Mouse (Mus musculus) stomach, adult 2 months (tissue): Measurements from ENCODE around the gene Taf1b. TPM values are rescaled to one million over a fixed set of nuclear protein-coding genes. Genes with fewer than 3 reads are reported as not detected.

Experiments used
- polyA plus RNA-seq: library from polyadenylated mRNA; depleted of rRNA; stranded (reverse); fragments of >200 nt; gene quantifications from 2 replicates; pipeline ENCODE4 v1.2.3, GENCODE M21; 2012; rRNA removed

The Taf1b gene
- polyA plus RNA-seq: 1.0 and 1.5 TPM in 2 replicates

DNA sequence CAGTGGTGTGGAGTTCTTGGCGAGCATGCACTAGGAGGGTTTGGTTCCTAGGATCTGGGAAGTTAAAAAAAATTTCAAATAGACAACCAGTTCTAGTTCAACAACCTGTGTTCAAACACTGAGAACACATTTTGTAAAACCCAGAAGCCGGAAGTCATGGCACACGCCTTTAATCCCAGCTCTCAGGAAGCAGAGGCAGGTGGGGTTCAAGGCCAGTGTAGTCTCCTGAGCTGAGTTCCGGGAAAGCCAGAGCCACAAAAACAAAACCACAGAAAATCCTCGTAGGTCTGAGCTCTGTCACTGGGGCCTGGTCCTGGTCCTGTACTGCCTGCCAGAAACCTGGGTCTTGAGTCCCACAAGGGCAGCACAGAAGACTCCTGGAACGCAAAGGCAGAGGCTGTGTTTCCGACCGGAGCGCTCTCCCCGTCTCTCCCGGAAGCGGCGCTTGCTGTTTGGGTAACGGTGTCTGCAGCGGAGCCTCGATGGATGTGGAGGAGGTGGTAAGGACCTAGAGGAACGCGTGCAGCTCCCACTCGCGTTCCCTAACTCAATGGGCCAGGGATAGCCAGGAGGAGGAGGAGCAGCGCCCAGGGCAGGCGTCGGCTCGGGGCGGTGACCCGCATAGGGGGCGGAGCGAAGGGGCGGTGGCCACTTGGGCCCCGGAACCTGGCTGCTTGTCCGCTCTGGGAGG is at the start of gene Taf1b:
Gene Taf1b, plus strand, starts transcription at position 210 of the 691 bp plus-strand sequence.

DNA sequence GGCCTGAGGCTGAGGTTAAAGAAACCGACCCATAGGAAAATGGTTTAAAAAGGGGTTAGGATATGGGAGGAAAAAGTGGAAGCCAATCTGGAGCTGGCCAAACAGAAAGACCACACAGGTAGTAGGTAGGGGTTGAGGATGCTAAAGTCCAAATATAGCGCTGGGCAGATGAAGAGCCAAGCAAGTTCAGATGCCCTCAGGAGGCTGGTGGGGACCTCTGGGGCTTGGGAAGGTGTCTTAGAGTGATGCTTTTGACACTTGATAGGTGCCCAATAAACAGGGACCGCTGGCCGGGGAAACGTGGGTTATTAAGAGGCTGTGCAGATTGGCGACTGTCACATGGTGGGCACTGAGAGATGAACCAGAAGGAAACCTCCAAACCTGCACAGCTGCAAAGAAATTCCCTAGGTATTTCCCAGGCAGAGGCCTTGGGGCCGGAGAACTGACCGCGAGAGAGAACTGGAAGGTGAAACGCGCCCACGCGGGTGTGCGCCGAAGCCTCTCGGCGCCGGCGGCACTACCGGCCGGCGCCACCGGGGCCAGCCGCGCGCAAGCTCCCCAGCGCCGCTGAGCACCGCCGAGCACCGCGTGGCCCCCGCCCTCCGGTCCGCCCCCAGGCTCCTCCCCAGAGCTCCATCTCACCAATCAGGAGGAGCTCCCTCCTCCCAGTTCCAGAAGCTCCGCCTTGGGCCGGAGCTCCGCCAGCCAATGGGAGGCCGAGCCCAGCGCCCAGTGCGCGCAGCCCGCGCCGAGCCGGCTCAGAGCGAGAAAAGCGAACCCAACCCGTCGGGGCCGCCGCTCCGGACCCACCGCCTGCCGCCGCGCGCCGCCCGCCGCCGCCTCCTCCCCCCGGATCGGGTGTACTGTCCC is 73.6 kb downstream of the Taf1b start, which contains the start of gene Grhl1:
Gene Grhl1, plus strand, starts transcription at position 761 of the 870 bp plus-strand sequence.

Other genes with a start within 250 kb of the Taf1b start
- gene Grhl1, start 73.9 kb downstream of the Taf1b start, polyA plus RNA-seq: 4.9 and 5.4 TPM in 2 replicates
- gene Klf11, start 152.9 kb downstream of the Taf1b start, polyA plus RNA-seq: 3.8 and 4.8 TPM in 2 replicates
- gene Cys1, start 183.5 kb downstream of the Taf1b start, polyA plus RNA-seq: 4.8 TPM in 2 replicates
- gene Rrm2, start 209.9 kb downstream of the Taf1b start, polyA plus RNA-seq: 4.7 and 6.3 TPM in 2 replicates